15 mouse cellular contexts compared by ENCODE assay signal in genomic region chr15:85708217-85708616, GRCm38 (mm10). TPM values are rescaled to one million over a fixed set of nuclear protein-coding genes. Genes with fewer than 3 reads are reported as not detected.
A peak's percentile ranks its signal among the peaks of the same experiment; 100 is the strongest.
DNase-seq lines count a peak whose midpoint lies in the region; TF ChIP-seq lines count a peak whose summit lies in the region.
"Had no signal": no experiment of that assay in that cellular context is flagged by ENCODE, and none has a peak within 500 bp of the region (broad histone marks: within the 10 kb centered on the region; RNA-seq: fewer than 3 reads in every experiment).

No protein-coding gene starts in this region.

- peak; percentile 30 to 75 for DNase-seq in adrenal gland, adult (ENCODE audit: inconsistent age in 2 of 2, low spot score in 1 of 2)
- no peak for DNase-seq in adrenal gland, postnatal 25 days
- no peak for DNase-seq in gastrocnemius, adult 2 months
- no peak for DNase-seq in gastrocnemius, postnatal 36 days
- DNase-seq in layer of hippocampus, adult 2 months (ENCODE audit: low spot score in 2 of 2) = no peak
- no peak for DNase-seq in layer of hippocampus, postnatal 36 days
- no peak for DNase-seq in urinary bladder, postnatal 10 days (ENCODE audit: low spot score)
- DNase-seq: spleen, adult 18-20 months; thymus, adult 2 months had no signal

- H3K27ac ChIP-seq in gastrocnemius, adult 2 months = peak overlapping the region; percentile 84
- peak overlapping the region; percentile 62 for H3K27ac ChIP-seq in layer of hippocampus, adult 2 months
- H3K27ac ChIP-seq in brown adipose tissue, adult 24 weeks (replicated peaks; ENCODE audit: low read depth, low read length) = peak overlapping the region; percentile 6; the same call in 1 of the 2 replicates
- H3K27ac ChIP-seq: lung, embryonic 15.5 days had no signal

- peaks cover 31% of the 10 kb centered on the region for H3K4me1 ChIP-seq in brown adipose tissue, adult 24 weeks (ENCODE audit: control insufficient read depth, insufficient read depth, insufficient read length, low read length)

- TF ChIP-seq CTCF in gastrocnemius, adult 2 months (IDR thresholded peaks at IDR 0.05) = no peak
- TF ChIP-seq CTCF in layer of hippocampus, adult 2 months (conservative IDR thresholded peaks at IDR 0.05) = no peak

- intact Hi-C loops in gastrocnemius, adult 2 months (cut with DNase I) = loop anchor here (5.0 kb wide), 1 partner anchor 36 kb away; no protein-coding TSS in a partner anchor
- intact Hi-C loops in gastrocnemius, postnatal 36 days (cut with DNase I) = loop anchor here (5.0 kb wide), 1 partner anchor 36 kb away; no protein-coding TSS in a partner anchor

- H3K4me3 ChIP-seq in gastrocnemius, adult 2 months = no peak overlapping the region
- H3K4me3 ChIP-seq in layer of hippocampus, adult 2 months = no peak overlapping the region
- no peak overlapping the region for H3K4me3 ChIP-seq in brown adipose tissue, adult 24 weeks (ENCODE audit: insufficient read depth, low read depth, low read length)
- H3K4me3 ChIP-seq: erythroblast, embryonic 14.5 days; lung, embryonic 15.5 days; midbrain, embryonic 13.5 days had no signal

RNA-seq across cellular contexts. Expression of gene Ppara, which starts 26.6 kb away (rescaled TPM):
- total RNA-seq in adrenal gland, postnatal 25 days (2021) = 28.5 and 42.3 TPM in 2 replicates
- 10 to 100 TPM; 15.4 to 47.2 TPM for total RNA-seq in gastrocnemius, adult 2 months (2021)
- total RNA-seq in gastrocnemius, postnatal 36 days (2021) = 10 to 100 TPM; 14.5 to 16.5 TPM
- total RNA-seq in layer of hippocampus, adult 2 months (2021) = 1 to 10 TPM; 3.1 to 3.9 TPM
- 1 to 10 TPM; 3.9 to 4.9 TPM for total RNA-seq in layer of hippocampus, postnatal 36 days (2021)
- 53.5 and 108 TPM in 2 replicates for polyA plus RNA-seq in brown adipose tissue, adult 24 weeks (2012; ENCODE audit: insufficient read depth, insufficient read length, missing spikeins)
- total RNA-seq: CH12.LX; common myeloid progenitor, adult 5-6 weeks had no signal
- polyA plus RNA-seq: erythroblast, embryonic 14.5 days had no signal

Comparison
In these comparisons a context has a peak if more than half of its experiments do, and no peak if none do; other contexts are left out.
1. DNase-seq: peak in adrenal gland, adult (2 of 2); none in adrenal gland, postnatal 25 days (single experiment), gastrocnemius, adult 2 months (single experiment), gastrocnemius, postnatal 36 days (0 of 2), layer of hippocampus, adult 2 months (0 of 2), layer of hippocampus, postnatal 36 days (0 of 2) and urinary bladder, postnatal 10 days (single experiment).
2. H3K27ac ChIP-seq: peak in every context shown above with its lines; median percentile 84 in gastrocnemius, adult 2 months; 62 in layer of hippocampus, adult 2 months; 6 in brown adipose tissue, adult 24 weeks.